Mouse (Mus musculus) 3T3-L1 (cell line): Measurements from ENCODE around the gene Coro7.

ENCODE experiments used
- DNase-seq: peaks from one replicate; pipeline ENCODE4 v3.0.0-alpha.2; 2015; ENCODE audit warnings: low read depth, low spot score

The Coro7 gene

DNA sequence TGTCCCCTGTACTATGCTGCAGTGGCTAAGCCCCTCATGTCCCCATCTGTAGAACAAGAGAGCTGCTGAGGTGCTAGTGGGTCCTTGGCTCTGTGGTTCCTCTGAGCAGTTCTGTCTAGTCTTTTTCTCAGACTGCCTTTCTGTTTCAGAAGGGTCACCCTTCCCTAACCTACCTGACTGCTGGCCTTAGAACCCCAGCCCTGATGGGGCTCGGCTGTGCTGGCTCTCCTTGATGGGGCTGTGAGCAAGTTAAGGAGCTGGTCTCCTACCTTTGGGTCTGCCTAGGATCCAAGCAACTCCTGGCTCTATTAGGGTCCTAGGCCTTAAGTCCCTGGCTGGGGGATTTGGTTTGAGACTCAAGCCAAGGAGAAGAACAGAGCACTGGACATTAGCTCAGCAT, 64.3 kb downstream of the Coro7 start:
- no peak for DNase-seq

DNA sequence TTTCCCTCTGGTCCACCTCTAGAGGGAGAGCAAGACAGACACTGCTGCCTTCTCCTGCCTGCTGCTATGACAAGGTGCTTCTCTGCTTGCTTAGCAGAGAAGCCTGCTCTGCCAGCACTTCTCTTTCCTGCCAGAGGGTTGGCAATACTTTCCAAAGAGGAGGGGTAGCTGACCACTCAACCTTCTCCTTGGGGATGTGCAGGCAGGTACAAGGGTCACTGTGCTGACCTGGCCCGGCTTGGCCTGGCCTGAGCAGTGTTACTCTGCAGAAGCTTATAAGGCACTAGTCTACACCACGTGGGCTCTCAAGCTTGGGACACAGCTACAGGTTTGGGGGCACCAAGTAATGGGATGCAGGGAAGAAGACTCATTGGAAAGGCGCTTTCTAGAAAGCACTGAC, 64.9 kb downstream of the Coro7 start:
- no peak for DNase-seq

DNA sequence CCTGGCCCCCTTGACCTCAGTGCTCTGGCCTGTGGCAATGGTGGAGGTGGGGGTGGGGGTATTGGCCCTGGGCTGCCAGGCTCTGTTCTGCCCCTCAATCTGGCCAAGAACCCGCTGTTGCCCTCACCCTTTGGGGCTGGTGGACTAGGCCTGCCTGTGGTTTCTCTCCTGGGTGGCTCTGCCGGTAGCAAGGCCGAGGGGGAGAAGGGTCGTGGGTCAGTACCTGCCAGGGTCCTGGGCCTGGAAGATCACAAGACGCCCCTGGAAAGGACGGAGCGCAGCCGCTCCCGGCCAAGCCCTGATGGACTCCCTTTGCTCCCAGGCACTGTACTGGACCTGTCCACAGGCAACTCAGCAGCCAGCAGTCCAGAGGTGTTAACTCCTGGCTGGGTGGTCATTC, 65.8 kb downstream of the Coro7 start:
- DNase-seq: no peak

DNA sequence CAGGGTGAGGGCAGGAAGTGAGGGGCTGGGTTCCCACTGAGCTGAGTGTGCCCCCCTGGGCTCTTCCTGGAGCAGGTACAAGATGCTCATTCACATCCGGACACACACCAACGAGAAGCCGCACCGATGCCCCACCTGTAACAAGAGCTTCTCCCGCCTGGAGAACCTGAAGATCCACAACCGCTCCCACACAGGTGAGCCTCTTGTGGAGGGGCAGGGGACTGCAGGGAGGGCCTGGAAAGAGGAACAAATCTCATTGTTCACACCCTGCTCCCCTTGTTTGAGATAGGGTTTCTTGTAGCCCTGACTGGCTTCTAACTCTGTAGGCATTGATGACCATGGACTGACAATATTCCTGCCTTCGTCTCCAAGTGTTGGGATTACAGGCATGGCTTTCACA, 67.9 kb downstream of the Coro7 start:
- no peak for DNase-seq

DNA sequence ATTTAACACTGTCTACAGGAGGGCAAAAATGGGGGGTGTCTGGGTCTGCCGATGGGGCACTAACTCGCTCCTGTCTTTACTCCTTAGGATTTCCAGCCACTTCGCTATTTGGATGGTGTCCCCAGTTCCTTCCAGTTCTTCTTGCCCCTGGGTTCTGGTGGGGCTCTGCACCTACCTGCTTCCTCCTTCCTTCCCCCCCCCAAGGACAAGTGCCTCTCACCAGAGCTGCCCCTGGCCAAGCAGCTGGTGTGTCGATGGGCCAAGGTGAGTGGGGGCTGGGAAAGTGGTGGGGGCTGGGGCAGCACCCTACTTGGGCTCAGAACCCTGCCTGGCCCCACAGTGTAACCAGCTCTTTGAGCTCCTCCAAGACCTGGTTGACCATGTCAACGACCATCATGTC, 68.4 kb downstream of the Coro7 start:
- no peak for DNase-seq

DNA sequence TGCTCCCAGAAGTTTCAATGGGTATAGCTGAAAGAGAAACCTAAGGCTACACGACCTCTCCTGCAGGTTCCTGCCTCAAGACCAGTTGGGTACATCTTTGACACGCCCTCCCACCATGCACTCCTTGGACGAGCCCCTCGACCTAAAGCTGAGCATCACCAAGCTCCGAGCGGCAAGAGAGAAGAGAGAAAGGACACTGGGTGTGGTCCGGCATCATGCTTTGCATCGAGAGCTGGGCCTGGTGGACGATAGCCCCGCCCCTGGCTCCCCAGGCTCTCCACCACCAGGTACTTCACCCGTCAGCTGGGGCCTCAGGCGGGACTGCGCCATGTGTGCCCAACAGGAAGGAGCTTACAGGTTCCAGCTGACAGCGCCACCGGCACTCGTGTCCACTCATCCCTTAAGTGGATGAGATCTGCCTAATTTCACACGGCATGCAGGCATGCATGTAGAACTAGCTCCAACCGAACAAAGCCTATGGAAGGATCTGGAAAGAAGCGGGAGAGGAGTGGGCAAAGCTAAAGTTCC, 71.0 kb downstream of the Coro7 start:
- DNase-seq: no peak

DNA sequence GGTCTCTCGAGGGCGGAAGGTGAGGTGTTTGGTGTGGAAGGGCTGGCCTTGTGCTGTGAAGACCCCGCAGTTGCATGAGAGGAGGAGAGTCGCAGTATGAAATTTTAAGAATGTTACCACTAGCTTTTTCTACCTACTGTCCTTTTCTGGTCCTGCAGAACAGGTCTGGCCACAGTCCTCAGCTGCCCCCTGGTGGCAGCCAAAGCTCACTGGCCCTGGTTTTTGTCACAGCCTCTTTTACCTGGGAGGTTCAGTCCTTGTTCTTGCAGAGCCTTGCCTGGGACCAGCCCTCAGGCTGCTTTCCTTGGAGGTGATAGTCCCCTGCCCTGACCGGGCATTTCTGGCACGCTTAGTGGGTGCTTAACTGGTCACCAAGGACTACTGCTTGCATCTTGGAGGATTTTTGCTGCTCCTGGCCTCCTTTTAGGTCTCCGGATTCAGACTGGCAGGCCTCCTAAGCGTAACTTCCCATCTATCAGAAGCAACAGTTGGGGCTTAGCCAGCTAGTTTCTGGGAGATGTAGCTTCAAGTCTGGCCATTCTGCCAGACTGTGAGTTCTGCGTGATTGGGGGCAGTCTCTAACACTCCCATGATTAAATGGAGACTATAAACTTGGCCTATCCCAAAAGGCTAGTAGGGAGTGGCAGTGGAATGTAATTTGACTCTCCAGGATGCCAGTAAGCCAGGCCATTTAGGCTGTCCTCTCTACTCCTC, 71.6 kb downstream of the Coro7 start:
- peak; percentile 92 for DNase-seq

DNA sequence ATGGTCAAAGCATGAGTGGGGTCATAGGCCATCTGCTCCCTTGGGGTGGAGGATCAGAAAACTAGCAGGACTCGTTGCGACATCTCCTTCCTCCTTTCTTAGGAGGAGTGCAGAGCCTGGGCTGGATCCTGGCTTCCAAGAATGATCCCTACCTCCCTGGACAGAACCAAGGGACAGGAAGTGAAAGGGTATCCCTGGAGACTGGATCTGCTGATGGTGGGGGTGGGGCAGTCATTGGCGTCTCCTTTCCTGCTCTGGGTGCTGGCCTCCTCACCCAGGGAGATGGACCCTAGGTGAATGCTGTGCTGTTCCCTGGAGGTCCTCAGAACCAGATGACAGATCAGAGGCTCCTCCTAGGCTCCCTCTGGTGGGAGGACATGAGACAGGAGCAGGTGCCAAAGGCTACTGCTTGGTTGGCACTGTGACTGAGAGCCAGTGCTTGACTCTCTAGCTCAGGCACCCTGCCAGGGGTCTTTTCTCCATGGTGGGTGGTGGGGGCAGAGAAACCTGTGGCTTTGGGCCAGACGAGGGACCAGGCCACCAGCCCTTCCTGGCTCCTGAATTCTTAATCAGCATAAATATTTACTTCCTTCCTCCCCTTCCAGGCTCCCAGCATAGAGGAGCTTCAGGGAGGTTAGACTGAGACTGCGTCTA, 73.0 kb downstream of the Coro7 start:
- DNase-seq: peak; percentile 61

DNA sequence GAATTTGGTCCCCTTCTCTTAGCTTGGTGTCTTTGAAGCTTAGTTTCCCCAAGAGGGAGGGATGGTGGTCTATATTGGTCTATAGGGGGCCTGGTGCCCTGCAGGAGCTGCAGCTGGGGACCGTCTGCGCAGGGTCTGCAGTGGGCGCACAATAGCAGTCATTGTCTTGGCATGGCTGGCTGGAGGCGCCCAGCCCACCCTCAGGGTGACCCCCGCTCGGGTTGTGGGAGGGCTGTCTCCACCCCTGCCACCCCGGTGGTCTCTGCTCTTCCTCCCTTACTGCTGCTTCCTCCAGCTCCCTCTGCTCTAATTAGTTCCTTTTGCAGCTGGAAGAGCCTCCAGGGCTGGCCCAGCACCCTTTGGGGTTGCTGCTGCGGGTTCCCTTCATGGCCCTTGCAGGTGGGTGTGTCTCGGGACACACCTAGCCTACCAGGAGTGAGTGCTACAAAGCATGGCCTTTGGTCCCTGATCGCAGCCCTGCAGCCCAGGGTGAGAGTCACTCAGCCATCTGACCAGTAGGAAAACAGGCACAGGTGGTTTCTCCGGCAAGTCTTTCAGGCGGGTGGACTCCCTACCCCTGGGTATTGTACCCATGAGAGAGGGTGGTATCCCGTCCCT, 74.0 kb downstream of the Coro7 start:
- DNase-seq: no peak

DNA sequence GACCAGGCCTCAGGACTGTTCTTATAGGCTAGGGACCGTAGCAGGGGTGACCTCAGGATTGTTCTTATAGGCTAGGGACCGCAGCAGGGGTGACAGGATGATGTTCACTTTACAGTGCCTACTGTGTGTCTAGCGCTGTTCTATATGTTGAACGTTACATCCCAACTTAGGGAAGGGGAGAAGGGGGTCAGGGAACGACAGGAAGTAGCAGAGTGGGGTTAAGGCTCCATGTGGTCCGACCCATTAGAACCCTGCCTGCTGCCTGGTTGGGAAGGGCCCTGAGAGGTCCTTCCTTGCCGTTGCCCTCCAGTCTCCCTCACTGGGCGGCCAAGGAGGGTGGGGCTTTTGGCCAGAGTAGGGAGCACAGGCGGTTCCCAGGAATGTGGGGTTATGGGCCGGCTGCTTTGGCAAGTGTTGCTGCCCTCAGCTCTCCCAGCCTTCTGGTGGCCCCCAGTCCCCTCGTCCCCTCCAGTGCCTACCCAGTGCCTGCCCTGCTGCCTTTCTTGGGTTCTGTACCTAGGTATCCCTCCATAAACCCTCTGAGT, 75.2 kb downstream of the Coro7 start:
- DNase-seq: no peak

DNA sequence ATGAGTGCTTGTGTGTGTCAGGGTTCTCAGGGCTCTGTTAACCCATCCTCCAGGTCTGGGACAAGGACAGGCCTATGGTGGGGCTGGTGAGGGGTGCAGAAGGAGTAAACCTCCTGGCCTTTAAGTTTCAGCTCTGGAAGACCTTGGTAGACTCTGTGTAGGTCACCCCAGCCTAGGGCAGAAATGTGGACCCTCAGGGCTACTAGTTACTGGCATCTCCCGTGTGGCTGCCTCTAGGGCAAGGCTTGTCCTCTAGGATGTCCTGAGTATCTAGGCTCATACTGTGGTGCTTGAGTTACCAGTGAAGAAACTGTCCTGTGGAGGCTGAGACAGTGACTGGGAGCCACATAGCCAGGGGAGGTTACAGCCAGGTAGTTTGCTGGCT, 76.1 kb downstream of the Coro7 start:
- DNase-seq: no peak

DNA sequence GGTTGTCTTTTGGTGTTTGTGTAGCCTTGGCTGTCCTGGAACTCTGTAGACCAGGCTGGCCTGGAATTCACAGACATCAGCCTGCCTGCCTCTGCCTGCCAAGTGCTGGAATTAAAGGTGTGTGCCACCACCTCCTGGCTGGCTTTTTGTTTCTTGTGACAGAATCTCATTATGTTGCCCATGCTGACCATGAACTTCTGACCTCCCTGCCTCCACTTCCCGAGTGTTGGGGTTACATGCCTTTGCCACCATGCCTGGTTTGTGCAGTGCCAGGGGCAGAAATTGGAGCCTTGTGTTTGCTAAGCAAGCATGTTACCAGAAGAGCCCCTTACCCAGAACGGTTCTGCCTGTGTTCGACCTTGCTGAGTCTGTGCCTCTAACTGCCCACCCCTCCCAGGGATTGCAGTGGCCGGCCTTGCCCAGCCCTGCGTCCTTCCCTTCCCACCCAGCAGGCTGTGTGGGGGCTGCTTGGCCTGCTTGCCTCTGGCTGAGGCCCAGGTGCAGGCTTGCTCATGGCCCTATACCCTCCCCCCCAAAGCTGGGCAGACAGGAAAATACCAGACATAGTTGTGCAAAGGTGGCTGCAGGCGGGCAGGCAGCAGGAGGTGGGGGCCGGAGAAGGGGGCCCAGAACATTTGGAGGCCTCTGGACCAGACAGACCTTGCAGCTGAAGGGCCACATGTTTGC, 76.7 kb downstream of the Coro7 start:
- DNase-seq: no peak

DNA sequence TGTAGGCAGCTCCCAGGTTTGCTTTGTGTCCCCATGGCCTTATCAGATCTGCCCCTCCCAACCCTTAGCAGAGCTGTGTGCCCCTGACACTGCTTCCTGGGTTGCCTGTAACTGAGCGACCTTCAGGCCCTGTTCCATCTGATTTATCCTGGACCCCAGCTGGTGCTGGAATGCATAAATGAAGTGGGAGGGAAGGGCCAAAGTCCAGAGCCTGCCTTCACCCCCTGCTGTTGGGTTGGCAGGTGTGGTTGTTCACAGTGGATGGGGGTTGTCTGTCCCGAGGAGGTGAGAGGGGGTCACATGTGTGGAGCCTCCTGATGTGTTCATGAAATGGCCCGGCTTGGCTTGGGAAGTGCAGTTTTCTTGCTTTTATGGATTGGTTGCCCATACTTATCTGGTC, 77.4 kb downstream of the Coro7 start:
- DNase-seq: no peak

DNA sequence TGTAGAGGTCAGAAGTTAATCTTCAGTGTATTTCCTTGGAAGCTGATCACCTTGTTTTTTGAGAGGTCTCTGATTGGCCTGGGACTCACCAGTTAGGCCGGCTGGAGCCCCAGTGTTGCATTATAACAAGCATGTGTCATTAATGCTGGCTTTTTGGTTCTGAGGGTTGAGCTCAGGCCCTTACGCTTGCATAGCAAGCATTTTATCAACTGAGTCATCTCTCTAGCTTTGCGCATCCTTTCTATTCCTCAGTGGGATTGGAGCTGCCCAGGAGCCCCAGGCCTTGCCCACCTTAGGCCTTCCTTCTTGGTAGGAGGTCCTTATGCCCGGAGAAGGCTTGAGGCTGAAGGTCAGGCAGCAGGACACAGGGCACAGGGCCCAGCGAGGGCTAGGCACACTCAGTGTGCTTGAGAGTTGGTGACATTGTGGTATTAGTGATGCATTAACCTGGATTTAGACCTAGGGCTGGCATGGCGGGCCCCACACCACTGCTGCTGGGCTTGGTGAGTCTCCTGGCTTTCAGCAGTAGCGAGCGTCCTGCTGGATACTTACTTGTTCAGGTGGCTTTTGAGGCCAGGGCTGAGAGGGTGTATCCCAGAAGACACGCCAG, 78.8 kb downstream of the Coro7 start:
- DNase-seq: peak; percentile 52

DNA sequence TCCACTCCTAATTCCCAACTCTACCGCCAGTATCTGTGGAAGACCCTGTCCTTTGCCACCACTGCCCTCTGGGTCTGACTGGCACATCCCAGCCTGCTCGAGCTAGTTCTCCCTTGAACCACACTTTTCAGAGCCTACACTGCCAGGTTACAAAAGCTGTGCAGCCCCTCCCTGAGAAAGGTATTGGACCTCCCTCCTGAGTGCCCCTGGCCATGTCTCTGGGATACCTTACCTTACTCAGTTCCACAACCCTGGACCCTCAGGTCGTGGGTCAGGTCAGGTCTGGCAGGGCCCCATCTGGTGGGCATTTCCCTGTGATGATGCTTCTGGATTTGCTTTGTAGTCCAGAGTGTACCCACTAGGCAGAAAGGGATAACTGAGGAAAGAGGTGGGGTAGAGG, 80.0 kb downstream of the Coro7 start:
- no peak for DNase-seq

DNA sequence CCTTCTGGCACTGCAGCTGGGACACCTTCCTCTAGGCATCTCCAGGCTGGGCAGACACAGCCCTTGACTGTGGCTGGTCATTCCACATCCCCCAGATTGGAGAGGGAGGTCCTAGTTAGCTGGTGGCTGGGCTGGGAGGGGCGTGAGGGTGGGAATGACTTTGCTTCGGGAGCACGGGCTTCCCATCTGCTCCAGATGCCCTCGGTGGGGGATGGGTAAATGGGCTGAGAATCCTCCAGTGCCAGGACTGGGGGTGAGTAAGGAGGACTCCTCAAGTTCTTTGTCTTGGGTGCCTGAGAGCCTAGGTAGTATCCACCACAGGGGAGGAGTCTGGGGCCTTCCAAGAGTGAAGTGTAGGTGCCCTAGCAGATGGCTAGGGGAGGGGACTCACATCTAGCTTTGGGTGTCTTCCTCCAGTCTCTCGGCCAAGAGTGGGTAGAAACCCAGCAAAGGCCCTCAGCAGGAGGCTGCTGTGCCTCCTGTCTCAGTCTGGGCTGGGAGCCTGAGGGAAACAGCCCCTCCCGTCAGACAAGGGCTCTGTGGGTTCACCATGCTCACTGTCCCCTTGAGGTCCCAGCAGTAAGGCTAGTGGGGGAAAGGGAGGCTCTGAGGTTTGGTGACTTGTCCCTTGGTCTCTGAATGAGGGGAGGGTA, 80.6 kb downstream of the Coro7 start:
- no peak for DNase-seq

DNA sequence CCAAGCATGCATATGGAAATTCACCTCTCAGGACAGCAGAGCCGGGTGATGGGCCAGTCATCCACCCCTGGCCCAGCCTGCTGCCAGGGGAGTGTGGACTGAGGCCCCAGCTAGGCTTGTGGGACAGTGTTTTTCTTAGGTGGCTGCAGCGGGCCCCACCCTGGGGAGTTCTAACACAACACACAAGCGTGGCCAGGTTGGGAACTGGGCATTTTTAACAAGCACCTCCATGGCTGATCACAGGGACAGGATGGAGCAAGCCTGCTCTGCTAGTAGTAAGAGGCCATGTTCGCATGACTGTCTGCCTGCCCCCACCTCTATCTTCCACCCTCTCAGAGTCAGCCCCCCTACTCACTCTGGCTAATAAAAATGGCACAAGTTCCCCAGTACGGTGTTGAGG, 81.5 kb downstream of the Coro7 start:
- no peak for DNase-seq

DNA sequence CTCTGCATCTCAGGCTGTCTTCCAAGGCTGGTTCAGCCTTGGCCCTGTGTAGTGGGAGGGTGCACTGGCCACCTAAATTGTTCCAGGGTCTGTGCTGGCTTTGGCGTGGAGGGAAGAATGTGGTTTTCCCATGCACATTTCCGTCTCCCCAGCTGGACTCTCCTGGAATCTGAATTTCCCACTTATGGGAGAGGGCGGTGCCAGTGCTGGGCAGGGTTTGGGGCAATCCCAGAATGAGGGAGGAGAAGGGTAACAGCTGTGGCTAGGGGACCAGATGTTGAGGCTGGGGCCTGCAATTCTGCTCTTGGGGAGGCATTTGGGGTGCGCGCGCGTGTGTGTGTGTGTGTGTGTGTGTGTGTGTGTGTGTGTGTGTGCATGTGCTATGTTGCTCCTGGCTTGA, 82.3 kb downstream of the Coro7 start:
- DNase-seq: peak; percentile 68

DNA sequence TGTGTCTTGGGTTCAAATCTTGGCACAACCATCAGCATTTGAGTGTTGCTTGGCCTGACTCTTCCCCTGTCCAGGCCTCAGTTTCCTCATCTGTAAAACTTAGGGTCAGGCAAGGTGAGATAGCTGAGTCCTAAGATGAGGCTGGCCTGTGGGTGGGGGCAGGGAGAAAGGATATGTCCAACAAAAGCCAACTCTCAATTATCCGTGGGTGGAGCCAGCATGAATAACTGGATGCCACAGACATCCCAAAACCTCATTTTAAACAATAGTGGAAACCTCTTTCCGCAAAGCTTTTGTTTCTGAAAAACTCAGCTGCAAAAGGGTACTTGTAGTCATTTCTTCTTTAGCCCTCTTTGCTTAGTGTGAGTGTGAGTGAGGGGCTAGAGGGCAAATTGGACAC, 82.7 kb downstream of the Coro7 start:
- peak; percentile 59 for DNase-seq

DNA sequence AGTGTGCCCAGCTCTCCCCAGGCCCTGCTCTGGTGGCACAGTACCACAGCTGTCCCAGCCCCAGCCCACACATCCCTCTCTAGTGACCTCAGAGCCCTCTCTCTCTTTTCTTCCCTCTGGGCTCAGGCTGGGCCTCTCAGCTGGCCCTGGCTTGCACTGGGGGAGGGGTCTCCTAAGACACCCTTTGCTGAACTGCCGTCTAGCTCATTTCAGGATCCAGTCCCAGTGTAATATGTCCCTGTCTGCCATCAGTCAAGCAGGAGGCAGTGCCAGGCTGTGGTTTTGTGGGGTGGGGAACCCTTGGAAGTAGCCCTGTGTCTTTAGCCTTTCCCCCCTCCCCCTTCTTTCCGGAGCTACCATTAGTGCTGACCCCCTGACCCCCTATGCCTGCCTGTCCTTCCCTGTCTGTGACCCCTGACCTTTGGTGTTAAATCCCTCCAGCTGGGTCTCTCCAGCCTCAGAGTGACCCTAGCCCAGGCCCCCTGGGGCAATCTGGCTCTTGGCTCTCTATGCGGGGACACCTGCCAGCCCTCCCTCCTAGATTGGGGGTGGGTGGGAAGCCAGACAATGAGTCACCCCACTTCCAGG, 83.3 kb downstream of the Coro7 start:
- DNase-seq: peak; percentile 76

DNA sequence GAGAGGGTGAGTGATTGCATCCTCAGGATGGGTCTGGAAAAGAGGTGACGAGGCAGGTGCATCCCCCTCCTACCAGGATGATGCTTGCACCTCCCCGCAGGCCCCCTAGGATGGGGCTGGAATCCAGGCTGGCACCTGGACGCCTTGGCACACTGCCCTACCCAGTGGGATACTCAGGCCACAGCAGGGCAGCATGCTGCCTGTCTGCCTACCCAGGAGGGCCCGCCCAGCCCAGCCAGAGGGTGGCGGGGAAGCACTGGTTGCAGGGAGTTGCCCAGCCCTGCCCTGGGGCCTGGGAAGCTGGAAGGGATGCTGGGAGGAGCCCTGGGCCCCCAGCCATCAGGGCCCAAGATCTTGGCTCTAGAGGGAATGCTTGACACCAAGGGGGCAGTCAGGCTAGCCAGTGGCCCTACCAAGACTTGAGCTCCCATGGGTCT, 84.0 kb downstream of the Coro7 start:
- DNase-seq: peak; percentile 82
